Mouse (Mus musculus) kidney, adult 2 months (tissue): ENCODE results near the gene Cdh4.

ENCODE experiments used
- CTCF ChIP-seq: fragments of 200-500 bp; conservative IDR thresholded peaks from 2 replicates; pipeline ENCODE4 v1.5.1; 2011; ENCODE audit warnings: low read depth, mild to moderate bottlenecking, control low read depth, low read length, moderate library complexity, mixed read lengths; ENCODE audit not compliant: insufficient read depth, insufficient read length
- POLR2A ChIP-seq: fragments of 200-500 bp; IDR thresholded peaks from one replicate; pipeline ENCODE4 v1.6.1; 2011; ENCODE audit warnings: low read depth, low read length, control low read depth

DNA sequence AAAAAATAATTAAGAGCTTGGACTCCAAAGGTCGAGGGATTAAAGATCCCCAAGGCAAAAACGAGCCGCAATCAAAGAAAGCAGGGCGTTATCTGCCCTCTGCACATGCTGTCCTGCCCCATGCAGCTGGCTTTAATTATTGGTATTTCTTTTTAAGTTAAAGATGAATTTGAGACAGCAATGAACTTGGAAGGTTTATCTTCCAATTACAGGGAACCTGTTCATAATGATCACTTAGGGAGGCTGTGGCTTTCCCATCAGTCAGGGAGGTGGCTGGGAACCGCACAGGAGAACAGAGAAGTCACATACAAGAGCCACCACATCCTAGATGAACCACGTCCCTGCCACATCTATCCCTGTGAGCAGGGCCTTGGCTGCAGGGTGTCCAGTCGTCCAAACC lies 270.5 kb downstream of the Cdh4 start:
- TF ChIP-seq POLR2A, result no peak
- no peak for TF ChIP-seq CTCF
